Mouse (Mus musculus) midbrain, embryonic 12.5 days (tissue): Measurements from ENCODE around the gene Gm21974. TPM values are rescaled to one million over a fixed set of nuclear protein-coding genes. Genes with fewer than 3 reads are reported as not detected.
"Not testable (repeated sequence)": the region's sequence is repeated elsewhere in the genome, so short reads cannot be mapped to it uniquely, and the experiment has no call there.

Experiments used
- ATAC-seq: fragments of 200-750 bp; cut with Nextera tagmentation; 2 replicates; pipeline ENCODE4 v1.8.0; 2017; ENCODE audit warnings: low read depth, moderate TSS enrichment, moderate library complexity; ENCODE audit not compliant: low FRiP score
- H3K27ac ChIP-seq: fragments of 300-500 bp; sonication (generic); replicated peaks from 2 replicates; pipeline ENCODE4 v1.5.1; 2016; ENCODE audit warnings: mild to moderate bottlenecking
- H3K27me3 ChIP-seq: fragments of 300-500 bp; sonication (generic); 2 replicates; pipeline ENCODE4 v1.6.1; 2016; ENCODE audit warnings: mild to moderate bottlenecking
- H3K36me3 ChIP-seq: fragments of 300-500 bp; sonication (generic); 2 replicates; pipeline ENCODE4 v1.6.1; 2016
- H3K4me1 ChIP-seq: fragments of 300-500 bp; sonication (generic); 2 replicates; pipeline ENCODE4 v1.6.1; 2016
- H3K4me2 ChIP-seq: fragments of 300-500 bp; sonication (generic); replicated peaks from 2 replicates; pipeline ENCODE4 v1.6.1; 2016; ENCODE audit warnings: mild to moderate bottlenecking, moderate library complexity
- H3K4me3 ChIP-seq: fragments of 300-500 bp; sonication (generic); 2 replicates; pipeline ENCODE4 v1.5.1; 2016; ENCODE audit warnings: mild to moderate bottlenecking
- H3K9ac ChIP-seq: fragments of 300-500 bp; sonication (generic); replicated peaks from 2 replicates; pipeline ENCODE4 v1.6.1; 2016; ENCODE audit warnings: mild to moderate bottlenecking, moderate library complexity
- H3K9me3 ChIP-seq: fragments of 300-500 bp; sonication (generic); 2 replicates; pipeline ENCODE4 v1.6.1; 2016; ENCODE audit warnings: mild to moderate bottlenecking
- WGBS: fragments of 180-500 bp; shearing (Covaris S2); methylation state at CpG from one replicate; pipeline ENCODE4 v1.1.7; 2016; 5-methylcytosine and 5-hydroxymethylcytosine counted together
- polyA plus RNA-seq: library from polyadenylated mRNA; unstranded; fragments of >200 nt; fragmentation: Nextera tagmentation; extraction: Ambion mirVana; gene quantifications from 2 replicates; pipeline ENCODE4 v1.2.1, GENCODE M21; 2016

Gene Gm21974
- polyA plus RNA-seq, 1 experiment from 2014 or later: not detected

GRCm38 (mm10) chr7:127912190-127912871 lies 17.1 kb upstream of the Gm21974 start, which contains the start of gene Kat8:
TSS of gene Kat8 (plus strand) at chr7:127912516.
- peak within 1 kb of the TSS; percentile 76 for H3K27ac ChIP-seq
- no peaks in the 10 kb centered on the region for H3K27me3 ChIP-seq
- peaks cover 12% of the 10 kb centered on the region for H3K4me1 ChIP-seq
- peak within 1 kb of the TSS; percentile 99 for H3K4me3 ChIP-seq
- peaks cover 45% of the 10 kb centered on the region for H3K36me3 ChIP-seq
- no peaks in the 10 kb centered on the region for H3K9me3 ChIP-seq
- peak within 1 kb of the TSS; percentile 85 for H3K9ac ChIP-seq
- ATAC-seq: peak; percentile 95
- 1% methylated on average over 40 of the region's 40 CpGs for WGBS
- peak within 1 kb of the TSS; percentile 78 for H3K4me2 ChIP-seq

- 92% methylated on average over 4 of the region's 4 CpGs for WGBS
- Histone ChIP-seq H3K4me1 (peaks cover 25% of the 10 kb centered on the region), H3K9me3 (no peaks in the 10 kb centered on the region), H3K36me3 (peaks cover 41% of the 10 kb centered on the region), H3K27ac (no peak overlapping the region), H3K9ac (no peak overlapping the region), H3K27me3 (no peaks in the 10 kb centered on the region), H3K4me3 (no peak overlapping the region), H3K4me2 (no peak overlapping the region)
- ATAC-seq: no peak
Measured at GRCm38 (mm10) chr7:127908656-127909055, 13.4 kb upstream of the Gm21974 start.

GRCm38 (mm10) chr7:127907939-127908338 lies 12.7 kb upstream of the Gm21974 start:
- H3K9me3 ChIP-seq: no peaks in the 10 kb centered on the region
- H3K36me3 ChIP-seq: peaks cover 41% of the 10 kb centered on the region
- H3K4me1 ChIP-seq: peaks cover 21% of the 10 kb centered on the region
- H3K4me2 ChIP-seq: no peak overlapping the region
- no peak for ATAC-seq
- no peak overlapping the region for H3K4me3 ChIP-seq
- 95% methylated on average over 12 of the region's 12 CpGs for WGBS
- H3K27ac ChIP-seq: no peak overlapping the region
- no peaks in the 10 kb centered on the region for H3K27me3 ChIP-seq
- H3K9ac ChIP-seq: no peak overlapping the region

- Histone ChIP-seq H3K4me3 (peak within 1 kb of the TSS; percentile 75), H3K4me1 (peaks cover 13% of the 10 kb centered on the region), H3K27me3 (no peaks in the 10 kb centered on the region), H3K27ac (peak within 1 kb of the TSS; percentile 75), H3K9ac (peak within 1 kb of the TSS; percentile 77), H3K9me3 (no peaks in the 10 kb centered on the region), H3K36me3 (peaks cover 40% of the 10 kb centered on the region), H3K4me2 (peak within 1 kb of the TSS; percentile 82)
- WGBS: 10% methylated on average over 38 of the region's 38 CpGs
- peak; percentile 92 for ATAC-seq
Measured at GRCm38 (mm10) chr7:127903971-127904796, 8.9 kb upstream of the Gm21974 start, which contains the start of gene Bckdk. TSS of gene Bckdk (plus strand) at chr7:127904082.

DNA sequence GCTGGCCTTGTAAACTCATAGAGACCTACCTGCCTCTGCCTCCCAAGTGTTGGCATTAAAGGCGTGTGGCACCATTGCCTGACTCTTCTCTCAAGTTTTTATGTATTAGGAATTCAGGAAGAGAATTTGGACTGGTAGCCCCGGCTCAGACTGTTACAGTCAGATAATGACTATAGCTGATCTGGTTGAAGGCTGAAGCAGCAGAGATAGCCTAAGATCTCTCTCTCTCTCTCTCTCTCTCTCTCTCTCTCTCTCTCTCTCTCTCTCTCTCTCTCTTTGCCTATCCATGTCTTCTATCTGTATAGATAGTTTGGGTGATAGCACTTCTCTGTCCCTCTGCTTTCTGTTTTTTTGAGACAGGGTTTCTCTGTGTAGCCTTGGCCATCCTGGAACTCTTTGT lies 6.5 kb upstream of the Gm21974 start:
- no peak overlapping the region for H3K27ac ChIP-seq
- peaks cover 16% of the 10 kb centered on the region for H3K36me3 ChIP-seq
- H3K4me2 ChIP-seq: no peak overlapping the region
- no peak overlapping the region for H3K4me3 ChIP-seq
- H3K27me3 ChIP-seq: no peaks in the 10 kb centered on the region
- no peaks in the 10 kb centered on the region for H3K9me3 ChIP-seq
- H3K9ac ChIP-seq: no peak overlapping the region
- peaks cover 13% of the 10 kb centered on the region for H3K4me1 ChIP-seq
- WGBS: 76% methylated on average over 2 of the region's 2 CpGs
- no peak for ATAC-seq

DNA sequence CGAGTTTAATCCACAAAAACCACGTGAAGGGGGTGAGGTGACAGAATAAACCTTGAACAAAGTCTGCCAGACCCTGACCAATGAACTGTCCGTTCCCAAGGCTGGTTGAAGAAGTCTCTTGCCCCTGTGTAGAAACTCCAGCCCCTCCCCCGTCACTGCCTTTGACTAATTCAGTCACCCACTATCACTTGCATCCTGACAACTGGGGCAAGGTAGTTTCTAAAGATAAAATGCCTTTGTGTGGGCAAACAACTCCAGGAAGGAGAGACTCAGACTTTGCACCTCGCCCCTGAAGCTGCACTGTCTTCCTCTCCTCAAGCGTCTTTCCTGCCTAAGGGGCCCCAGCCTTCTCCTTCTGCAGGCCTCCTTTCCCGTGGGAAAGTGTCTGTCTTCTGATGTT lies 4.7 kb upstream of the Gm21974 start:
- no peak overlapping the region for H3K4me3 ChIP-seq
- H3K9ac ChIP-seq: no peak overlapping the region
- 48% methylated on average over 7 of the region's 7 CpGs for WGBS
- no peaks in the 10 kb centered on the region for H3K36me3 ChIP-seq
- ATAC-seq: no peak
- H3K27ac ChIP-seq: no peak overlapping the region
- no peaks in the 10 kb centered on the region for H3K27me3 ChIP-seq
- H3K4me2 ChIP-seq: no peak overlapping the region
- peaks cover 11% of the 10 kb centered on the region for H3K4me1 ChIP-seq
- no peaks in the 10 kb centered on the region for H3K9me3 ChIP-seq

DNA sequence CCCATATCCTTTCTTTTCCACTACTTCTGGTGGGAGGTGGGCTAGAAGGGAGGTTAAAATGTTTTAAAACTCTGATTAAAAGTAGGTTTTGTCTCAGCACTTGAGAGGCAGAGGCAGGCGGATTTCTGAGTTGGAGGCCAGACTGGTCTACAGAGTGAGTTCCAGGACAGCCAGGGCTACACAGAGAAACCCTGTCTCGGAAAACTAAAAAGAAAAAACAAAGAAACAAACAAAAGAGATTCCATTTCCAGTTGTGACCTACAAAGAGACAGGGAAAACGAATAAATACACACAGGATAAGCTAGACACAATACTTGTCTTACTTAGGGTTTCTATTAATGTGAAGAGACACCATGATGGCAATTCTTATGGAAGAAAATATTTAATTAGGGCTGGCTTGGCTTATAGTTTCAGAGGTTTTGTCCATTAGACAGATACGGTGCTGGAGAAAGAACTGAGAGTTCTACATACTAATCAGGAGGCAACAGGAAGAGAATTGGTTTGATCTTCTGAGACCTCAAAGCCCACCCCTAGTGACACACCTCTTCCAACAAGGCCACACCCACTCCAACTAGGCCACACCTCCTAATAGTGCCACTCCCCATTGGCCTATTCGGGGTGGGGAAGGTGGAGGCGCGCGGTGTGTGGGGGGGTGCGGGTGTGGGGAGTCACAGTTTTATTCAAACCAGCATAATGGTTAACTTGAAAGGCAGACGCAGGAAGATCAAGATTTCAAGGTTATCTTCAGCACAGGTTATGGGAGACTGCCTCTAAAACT lies 3.1 kb upstream of the Gm21974 start:
- no peak for ATAC-seq
- H3K4me2 ChIP-seq: no peak overlapping the region
- no peak overlapping the region for H3K9ac ChIP-seq
- H3K27me3 ChIP-seq: no peaks in the 10 kb centered on the region
- 36% methylated on average over 10 of the region's 10 CpGs for WGBS
- 0 out of 2 replicates have a peak, but pooled peaks cover under 1% of the 10 kb centered on the region for H3K36me3 ChIP-seq
- H3K9me3 ChIP-seq: no peaks in the 10 kb centered on the region
- peaks cover 11% of the 10 kb centered on the region for H3K4me1 ChIP-seq
- H3K4me3 ChIP-seq: no peak overlapping the region
- no peak overlapping the region for H3K27ac ChIP-seq

DNA sequence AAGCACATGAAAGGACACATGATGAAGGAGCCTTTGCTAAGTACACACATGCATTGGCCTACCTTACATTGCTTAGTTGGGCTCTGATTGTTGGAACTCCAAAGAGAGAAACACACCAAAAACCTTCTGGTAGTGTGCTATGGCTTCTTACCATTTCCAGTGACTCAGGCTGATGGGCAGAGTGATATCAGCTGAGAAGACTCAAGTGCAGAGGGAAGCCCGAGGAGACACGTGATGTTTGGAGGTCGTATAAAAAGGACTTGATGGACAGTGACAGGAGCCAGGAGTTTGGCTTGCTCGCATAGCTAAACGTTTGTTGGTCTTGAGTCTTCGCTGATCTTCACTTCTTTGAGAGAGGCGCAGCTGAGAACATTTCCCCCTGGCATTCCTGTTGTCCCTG lies 2.3 kb upstream of the Gm21974 start:
- no peaks in the 10 kb centered on the region for H3K27me3 ChIP-seq
- H3K27ac ChIP-seq: no peak overlapping the region
- no peak overlapping the region for H3K4me3 ChIP-seq
- H3K36me3 ChIP-seq: 0 out of 2 replicates have a peak, but pooled peaks cover 9% of the 10 kb centered on the region
- H3K4me1 ChIP-seq: peaks cover 11% of the 10 kb centered on the region
- no peak for ATAC-seq
- WGBS: 92% methylated on average over 7 of the region's 7 CpGs
- no peaks in the 10 kb centered on the region for H3K9me3 ChIP-seq
- H3K9ac ChIP-seq: no peak overlapping the region
- no peak overlapping the region for H3K4me2 ChIP-seq

DNA sequence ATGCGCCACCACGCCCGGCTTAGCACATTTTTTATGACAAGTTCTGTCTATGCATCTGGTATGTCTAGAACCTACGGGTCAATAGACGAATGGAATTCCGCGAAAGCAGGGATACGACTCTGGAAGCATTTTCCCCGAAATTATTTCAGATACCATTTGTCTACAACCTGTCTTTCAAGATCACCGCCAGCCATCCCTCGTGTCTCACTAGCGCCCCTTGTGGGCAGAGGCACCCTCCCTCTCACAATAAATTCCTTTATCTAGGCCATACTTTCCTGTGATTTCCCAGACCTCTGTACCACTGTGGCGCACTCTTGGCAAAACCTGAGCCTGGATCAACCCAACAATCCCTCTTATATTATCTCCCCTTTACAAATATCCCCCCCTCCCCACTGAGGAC lies 1.1 kb upstream of the Gm21974 start:
- 60% methylated on average over 13 of the region's 13 CpGs for WGBS
- H3K9me3 ChIP-seq: no peaks in the 10 kb centered on the region
- H3K27me3 ChIP-seq: no peaks in the 10 kb centered on the region
- H3K27ac ChIP-seq: no peak overlapping the region
- no peak overlapping the region for H3K4me3 ChIP-seq
- H3K4me1 ChIP-seq: peaks cover 11% of the 10 kb centered on the region
- ATAC-seq: no peak
- no peak overlapping the region for H3K4me2 ChIP-seq
- H3K9ac ChIP-seq: no peak overlapping the region
- peaks cover 18% of the 10 kb centered on the region; the same call in 1 of the 2 replicates for H3K36me3 ChIP-seq

DNA sequence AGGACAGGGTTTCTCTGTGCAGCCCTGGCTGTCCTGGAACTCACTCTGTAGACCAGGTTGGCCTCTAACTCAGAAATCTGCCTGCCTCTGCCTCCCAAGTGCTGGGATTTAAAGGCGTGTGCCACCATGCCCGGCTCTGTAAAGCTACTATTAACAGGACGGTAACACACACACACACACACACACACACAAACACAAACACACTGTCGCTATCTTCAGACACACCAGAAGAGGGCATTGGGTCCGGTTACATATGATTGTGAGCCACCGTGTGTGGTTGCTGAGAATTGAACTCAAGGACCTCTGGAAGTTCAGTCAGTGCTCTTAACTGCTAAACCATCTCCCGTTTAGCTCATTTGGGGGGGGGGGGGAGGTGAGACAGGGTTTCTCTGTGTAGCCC lies 637 bp upstream of the Gm21974 start:
- not testable (repeated sequence) for H3K27me3 ChIP-seq, ATAC-seq, H3K27ac ChIP-seq, H3K9ac ChIP-seq, H3K9me3 ChIP-seq
- Histone ChIP-seq H3K4me2 (peak overlapping the region; percentile 81), H3K36me3 (peaks cover 23% of the 10 kb centered on the region), H3K4me1 (peaks cover 11% of the 10 kb centered on the region), H3K4me3 (peak overlapping the region; percentile 58)
- 75% methylated on average over 7 of the region's 7 CpGs for WGBS

GRCm38 (mm10) chr7:127894480-127894879 lies 774 bp downstream of the Gm21974 start:
- Histone ChIP-seq H3K4me3 (peak overlapping the region; percentile 58; the same call in 1 of the 2 replicates), H3K4me1 (peaks cover 11% of the 10 kb centered on the region), H3K27ac (no peak overlapping the region), H3K9me3 (no peaks in the 10 kb centered on the region), H3K4me2 (peak overlapping the region; percentile 81), H3K9ac (no peak overlapping the region), H3K36me3 (peaks cover 34% of the 10 kb centered on the region), H3K27me3 (no peaks in the 10 kb centered on the region)
- WGBS: 83% methylated on average over 5 of the region's 5 CpGs
- ATAC-seq: no peak
